Mouse (Mus musculus): ENCODE results near the gene Zfp536.

DNA sequence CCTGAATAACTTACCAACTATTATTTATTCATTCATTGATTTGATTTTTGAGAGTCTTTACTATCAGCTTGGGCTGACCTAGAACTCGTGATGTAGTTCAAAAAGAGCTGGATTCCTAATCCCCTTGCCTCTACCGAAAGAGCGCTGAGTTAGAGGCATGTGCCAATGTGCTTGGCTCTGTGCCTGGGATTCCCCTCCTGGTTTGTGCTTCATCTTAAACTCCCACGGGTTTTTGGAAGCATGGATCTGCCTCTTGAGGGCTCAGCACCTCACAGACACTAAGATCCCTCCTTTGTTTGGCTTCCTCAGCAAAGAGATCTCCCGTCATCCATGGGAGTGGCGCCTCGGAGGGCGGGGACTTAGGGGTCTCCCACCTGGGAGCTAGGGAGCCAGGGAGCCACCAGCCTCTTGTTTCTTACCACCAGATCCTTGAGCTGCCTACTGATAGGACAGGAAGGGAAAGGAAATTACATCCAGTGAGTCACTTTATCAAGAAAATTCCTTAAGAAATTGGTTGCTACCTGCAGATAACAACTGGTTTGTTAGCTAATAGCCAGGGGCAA is 41.5 kb upstream of the Zfp536 start:
- TF ChIP-seq CTCF (IDR thresholded peaks at IDR 0.05; ENCODE audit: extremely low read depth, insufficient read depth, insufficient read length, insufficient replicate concordance), result no peak
- no peak for TF ChIP-seq POLR2A (IDR thresholded peaks at IDR 0.05; ENCODE audit: low read depth, low read length)
